Mouse (Mus musculus): ENCODE results near the gene Skap1.

DNA sequence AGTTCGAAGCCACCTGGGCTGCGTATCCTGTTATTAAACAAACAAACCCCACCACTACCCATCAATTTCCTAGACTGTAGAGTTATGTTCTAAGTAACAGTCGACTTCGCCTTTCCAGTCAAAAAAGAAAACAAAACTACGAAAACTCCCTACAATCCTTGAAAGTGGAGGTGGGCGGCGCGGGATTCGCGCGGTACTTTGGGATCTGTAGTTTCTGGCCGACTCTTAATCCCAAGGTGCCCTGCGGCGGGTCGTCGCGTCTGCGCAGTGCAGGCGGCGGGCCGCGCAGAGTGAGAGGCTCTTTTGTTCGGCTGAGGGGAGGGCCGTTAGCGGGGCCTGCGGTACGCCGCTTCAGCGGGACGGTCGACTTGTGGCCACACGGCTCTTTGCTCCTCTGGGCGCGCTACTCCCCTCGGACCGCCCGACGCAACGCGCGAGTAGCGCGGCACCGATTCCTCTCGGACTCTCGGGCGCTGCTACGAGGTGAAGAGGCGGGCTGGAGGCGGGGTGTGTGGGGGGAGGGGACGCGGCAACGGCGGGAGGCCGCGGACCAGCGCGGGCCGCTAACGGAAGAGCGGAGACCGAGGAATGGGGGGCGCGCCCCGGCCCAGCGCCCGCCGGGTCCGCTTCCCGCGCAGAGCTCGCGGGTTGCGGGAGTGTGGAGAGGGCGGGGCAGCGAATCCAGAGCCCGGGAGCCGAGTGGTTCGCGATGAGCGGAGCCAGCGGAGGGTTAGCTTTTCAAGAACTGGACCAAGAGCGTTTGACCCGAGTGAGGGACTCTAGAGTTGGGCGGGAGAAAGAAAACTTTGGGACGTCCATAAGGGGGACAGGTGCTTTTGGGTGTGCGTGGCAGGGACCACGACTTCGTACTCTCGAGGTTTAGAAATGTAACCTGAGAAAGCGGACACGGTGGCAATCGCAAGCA lies 324.7 kb downstream of the Skap1 start, which contains the start of gene Cbx1:
- TF ChIP-seq CTCF (IDR thresholded peaks at IDR 0.05; ENCODE audit: low read depth, low read length) (no peak), EP300 (IDR thresholded peaks at IDR 0.05; ENCODE audit: insufficient read depth, low read depth, low read length) (no peak), POLR2A (IDR thresholded peaks at IDR 0.05; ENCODE audit: insufficient read depth, low read length) (peak; percentile 32)

Data from ES-Bruce4 (cell line).